Comparison of ENCODE assay signal across 13 mouse cellular contexts in the genomic region with DNA sequence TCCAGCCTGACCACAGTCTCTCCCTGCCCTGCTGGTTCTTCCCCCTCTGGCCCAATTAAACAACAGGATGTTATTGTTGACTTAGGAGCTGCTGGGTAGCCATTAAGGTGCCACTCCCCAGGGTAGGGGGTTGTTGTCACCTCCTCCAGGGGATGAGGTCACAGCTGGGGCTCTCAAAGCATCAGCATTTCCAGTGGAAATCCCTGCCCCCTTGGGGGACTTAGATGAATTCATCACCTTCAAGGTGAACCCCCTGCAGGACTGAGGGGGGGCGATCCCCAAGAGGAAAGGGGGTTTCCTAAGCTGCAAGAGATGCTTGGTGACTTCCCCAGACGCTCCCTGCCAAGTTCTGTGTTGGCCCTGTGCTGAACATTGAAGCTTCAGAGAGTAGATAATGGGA. TPM values are rescaled to one million over a fixed set of nuclear protein-coding genes. Genes with fewer than 3 reads are reported as not detected.
DNase-seq lines count a peak whose midpoint lies in the region; ATAC-seq and TF ChIP-seq lines count a peak whose summit lies in the region.
"Had no signal": no experiment of that assay in that cellular context is flagged by ENCODE, and none has a peak within 500 bp of the region (broad histone marks: within the 10 kb centered on the region; RNA-seq: fewer than 3 reads in every experiment).

No protein-coding gene starts in this region.

- no peak overlapping the region for H3K4me2 ChIP-seq in hindbrain, embryonic 14.5 days (replicated peaks)
- H3K4me2 ChIP-seq: liver, embryonic 13.5 days had no signal

- peak; percentile 67 for DNase-seq in cerebellum, adult 9-11 months
- DNase-seq in hindbrain, embryonic 10.5 days (ENCODE audit: low spot score): no peak
- no peak for DNase-seq in hindbrain, embryonic 14.5 days (ENCODE audit: low spot score)
- DNase-seq in spleen, adult 2 months (ENCODE audit: low read depth in 1 of 2, low spot score in 2 of 2): peak; percentile 44 to 45
- DNase-seq in spleen, postnatal 14 days (ENCODE audit: low spot score in 2 of 2): no peak
- DNase-seq in embryo, embryonic 10 days (ENCODE audit: low spot score): no peak
- no peak for DNase-seq in adrenal gland, postnatal 4 days (ENCODE audit: low spot score in 2 of 2)
- DNase-seq: adrenal gland, postnatal 36 days; embryo, embryonic 11 days; kidney, postnatal 36 days; liver, embryonic 13.5 days; right cerebral cortex, postnatal 4 days had no signal

- H3K9ac ChIP-seq in hindbrain, embryonic 14.5 days: no peak overlapping the region
- H3K9ac ChIP-seq: liver, embryonic 13.5 days had no signal

- 41% methylated on average over 2 of the region's 2 CpGs for WGBS in hindbrain, embryonic 10.5 days
- WGBS in hindbrain, embryonic 14.5 days: 27% methylated on average over 2 of the region's 2 CpGs
- 37% methylated on average over 2 of the region's 2 CpGs for WGBS in spleen, adult 2 months

- H3K36me3 ChIP-seq in hindbrain, embryonic 10.5 days: no peaks in the 10 kb centered on the region
- no peaks in the 10 kb centered on the region for H3K36me3 ChIP-seq in hindbrain, embryonic 14.5 days (replicated peaks; ENCODE audit: control insufficient read depth, insufficient read depth)
- H3K36me3 ChIP-seq in spleen, adult 2 months (ENCODE audit: control insufficient read depth, insufficient read depth, low read length): no peaks in the 10 kb centered on the region
- H3K36me3 ChIP-seq: liver, embryonic 13.5 days had no signal

- H3K4me1 ChIP-seq in hindbrain, embryonic 10.5 days (replicated peaks): peaks cover 59% of the 10 kb centered on the region
- peaks cover 39% of the 10 kb centered on the region for H3K4me1 ChIP-seq in hindbrain, embryonic 14.5 days (replicated peaks; ENCODE audit: control insufficient read depth, insufficient read depth, low read length)
- peaks cover 27% of the 10 kb centered on the region; the same call in 1 of the 2 replicates for H3K4me1 ChIP-seq in spleen, adult 2 months (ENCODE audit: control insufficient read depth, insufficient read depth, insufficient read length)

- no peak for TF ChIP-seq CTCF in spleen, adult 2 months (IDR thresholded peaks at IDR 0.05; ENCODE audit: extremely low read depth, insufficient read depth, insufficient read length, insufficient replicate concordance)

- peaks cover 92% of the 10 kb centered on the region for H3K27me3 ChIP-seq in hindbrain, embryonic 10.5 days (ENCODE audit: insufficient read depth, poor library complexity, severe bottlenecking)
- no peaks in the 10 kb centered on the region for H3K27me3 ChIP-seq in hindbrain, embryonic 14.5 days (ENCODE audit: control insufficient read depth, insufficient read depth, low read length)
- H3K27me3 ChIP-seq in spleen, adult 2 months (ENCODE audit: control insufficient read depth, insufficient read depth, low read length): no peaks in the 10 kb centered on the region

- no peaks in the 10 kb centered on the region for H3K9me3 ChIP-seq in hindbrain, embryonic 10.5 days
- H3K9me3 ChIP-seq in hindbrain, embryonic 14.5 days (ENCODE audit: control insufficient read depth, low read length): no peaks in the 10 kb centered on the region
- H3K9me3 ChIP-seq: liver, embryonic 13.5 days had no signal

- H3K27ac ChIP-seq in hindbrain, embryonic 10.5 days: no peak overlapping the region
- H3K27ac ChIP-seq in hindbrain, embryonic 14.5 days: no peak overlapping the region
- no peak overlapping the region for H3K27ac ChIP-seq in spleen, adult 2 months (ENCODE audit: insufficient read depth, low read length)
- H3K27ac ChIP-seq: liver, embryonic 13.5 days had no signal

- peak overlapping the region; percentile 0; the same call in 1 of the 2 replicates for H3K4me3 ChIP-seq in hindbrain, embryonic 10.5 days
- no peak overlapping the region for H3K4me3 ChIP-seq in hindbrain, embryonic 14.5 days (replicated peaks; ENCODE audit: low read length)
- no peak overlapping the region for H3K4me3 ChIP-seq in spleen, adult 2 months (ENCODE audit: extremely low read depth, insufficient read depth, insufficient read length)
- H3K4me3 ChIP-seq: liver, embryonic 13.5 days had no signal

- ATAC-seq in cerebellum, adult (ENCODE audit: insufficient number of reproducible peaks, low FRiP score, low TSS enrichment): no peak
- no peak for ATAC-seq in hindbrain, embryonic 14.5 days (ENCODE audit: low FRiP score)

- TF ChIP-seq POLR2A in spleen, adult 2 months (IDR thresholded peaks at IDR 0.05; ENCODE audit: low read depth, low read length): no peak

RNA-seq across cellular contexts. Expression of a gene that starts 3.2 kb away (rescaled TPM):
- polyA plus RNA-seq in hindbrain, embryonic 10.5 days (2016; fragmentation: Nextera tagmentation; extraction: Ambion mirVana): 0.71 and 1.6 TPM in 2 replicates
- 6.3 and 7.3 TPM in 2 replicates for polyA plus RNA-seq in hindbrain, embryonic 14.5 days (2014; fragmentation: Nextera tagmentation; extraction: Ambion mirVana)
- 26.1 and 35.7 TPM in 2 replicates for polyA plus RNA-seq in spleen, adult 2 months (2012; rRNA removed)
- total RNA-seq in adrenal gland, postnatal 4 days (2021): 10 to 100 TPM; 15.1 to 16.1 TPM
- polyA plus RNA-seq: liver, embryonic 13.5 days had no signal

RNA-seq across cellular contexts. Expression of a gene that starts 32.3 kb away (rescaled TPM):
- 118 and 143 TPM in 2 replicates for polyA plus RNA-seq in hindbrain, embryonic 10.5 days (2016; fragmentation: Nextera tagmentation; extraction: Ambion mirVana)
- polyA plus RNA-seq in hindbrain, embryonic 14.5 days (2014; fragmentation: Nextera tagmentation; extraction: Ambion mirVana): 151 and 160 TPM in 2 replicates
- polyA plus RNA-seq in spleen, adult 2 months (2012; rRNA removed): 88.3 and 131 TPM in 2 replicates
- total RNA-seq in adrenal gland, postnatal 4 days (2021): 10 to 100 TPM; 78.8 to 85.3 TPM

Comparison
In these comparisons a context has a peak if more than half of its experiments do, and no peak if none do; other contexts are left out.
1. DNase-seq: peak in cerebellum, adult 9-11 months (single experiment) and spleen, adult 2 months (2 of 2); none in hindbrain, embryonic 10.5 days (single experiment), hindbrain, embryonic 14.5 days (single experiment), spleen, postnatal 14 days (0 of 2), embryo, embryonic 10 days (single experiment) and adrenal gland, postnatal 4 days (0 of 2).